Mouse (Mus musculus): Measurements from ENCODE around the gene Dr1. TPM values are rescaled to one million over a fixed set of nuclear protein-coding genes. Genes with fewer than 3 reads are reported as not detected.
A peak's percentile ranks its signal among the peaks of the same experiment; 100 is the strongest.
"Not testable (repeated sequence)": the region's sequence is repeated elsewhere in the genome, so short reads cannot be mapped to it uniquely, and the experiment has no call there.

The Dr1 gene
- 17.2 and 19.8 TPM in 2 replicates for polyA plus RNA-seq (2012; ENCODE audit: insufficient read depth, insufficient read length, missing spikeins)

DNA sequence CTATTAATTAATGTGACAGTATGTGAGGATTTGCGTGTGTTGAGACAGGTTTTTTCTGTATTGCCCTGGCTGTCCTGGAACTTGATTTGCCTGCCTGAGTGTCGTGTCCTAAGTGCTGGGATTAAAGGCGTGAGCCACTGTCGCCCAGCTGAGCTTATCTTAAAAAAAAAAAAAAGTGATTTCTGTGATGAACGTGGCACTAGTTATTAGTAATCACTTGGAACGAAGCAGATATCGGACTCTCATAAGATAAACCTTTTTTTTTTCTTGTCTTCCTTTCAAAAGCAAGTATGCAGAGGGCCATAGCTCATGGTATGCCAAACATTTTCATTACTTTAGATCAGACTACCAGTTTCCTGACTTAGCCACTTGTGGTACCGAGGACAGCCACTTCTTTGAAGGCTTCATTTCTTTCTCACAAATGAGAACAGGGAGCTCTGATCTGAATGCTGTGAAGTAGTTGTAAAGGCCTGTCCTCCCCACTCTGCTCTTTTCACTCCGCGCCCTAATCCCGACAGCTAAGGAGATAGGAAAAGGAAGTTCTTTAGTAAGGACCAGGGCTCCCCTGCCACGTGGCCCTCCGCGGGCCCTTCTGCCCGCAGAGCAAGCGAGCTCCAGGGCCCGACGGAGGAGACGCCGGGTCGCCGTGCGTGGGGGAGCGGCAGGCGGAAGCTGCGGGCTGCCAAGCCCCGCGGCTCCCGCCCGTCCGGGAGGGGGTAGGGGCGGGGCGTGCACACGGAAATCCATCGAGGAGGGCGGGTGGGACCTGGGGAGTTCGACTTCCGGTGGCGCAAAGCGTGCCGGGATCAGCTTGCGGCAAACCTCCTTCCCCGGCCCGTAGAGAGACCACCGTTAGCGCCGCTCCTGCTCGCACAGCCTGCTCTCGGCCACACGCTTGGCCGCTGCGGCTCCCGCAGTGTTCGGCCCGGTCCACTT lies at the start of gene Dr1:
Gene Dr1, plus strand, starts transcription at position 771 of the 936 bp plus-strand sequence.
- Histone ChIP-seq H3K4me3 (ENCODE audit: insufficient read depth, low read depth, low read length) (peak within 1 kb of the TSS; percentile 84), H3K4me1 (ENCODE audit: control insufficient read depth, insufficient read depth, insufficient read length, low read length) (peaks cover 12% of the 10 kb centered on the region), H3K27ac (replicated peaks; ENCODE audit: low read depth, low read length) (peak within 1 kb of the TSS; percentile 97)

- Histone ChIP-seq H3K4me1 (ENCODE audit: control insufficient read depth, insufficient read depth, insufficient read length, low read length) (no peaks in the 10 kb centered on the region), H3K27ac (replicated peaks; ENCODE audit: low read depth, low read length) (no peak overlapping the region), H3K4me3 (ENCODE audit: insufficient read depth, low read depth, low read length) (no peak overlapping the region)
Observed at GRCm38 (mm10) chr5:108224077-108224476, 44.6 kb upstream of the Dr1 start.

- Histone ChIP-seq H3K4me3 (ENCODE audit: insufficient read depth, low read depth, low read length) (no peak overlapping the region), H3K27ac (replicated peaks; ENCODE audit: low read depth, low read length) (no peak overlapping the region), H3K4me1 (ENCODE audit: control insufficient read depth, insufficient read depth, insufficient read length, low read length) (no peaks in the 10 kb centered on the region)
Observed at GRCm38 (mm10) chr5:108226159-108226558, 42.5 kb upstream of the Dr1 start.

GRCm38 (mm10) chr5:108246314-108246765 lies 22.4 kb upstream of the Dr1 start:
- Histone ChIP-seq H3K27ac (replicated peaks; ENCODE audit: low read depth, low read length) (peak overlapping the region; percentile 12), H3K4me3 (ENCODE audit: insufficient read depth, low read depth, low read length) (no peak overlapping the region), H3K4me1 (ENCODE audit: control insufficient read depth, insufficient read depth, insufficient read length, low read length) (peaks cover 4% of the 10 kb centered on the region)

- Histone ChIP-seq H3K27ac (replicated peaks; ENCODE audit: low read depth, low read length) (no peak overlapping the region), H3K4me1 (ENCODE audit: control insufficient read depth, insufficient read depth, insufficient read length, low read length) (peaks cover 4% of the 10 kb centered on the region), H3K4me3 (ENCODE audit: insufficient read depth, low read depth, low read length) (no peak overlapping the region)
Observed at GRCm38 (mm10) chr5:108250033-108250432, 18.7 kb upstream of the Dr1 start.

GRCm38 (mm10) chr5:108255259-108255658 lies 13.4 kb upstream of the Dr1 start:
- Histone ChIP-seq H3K4me1 (ENCODE audit: control insufficient read depth, insufficient read depth, insufficient read length, low read length) (no peaks in the 10 kb centered on the region), H3K4me3 (ENCODE audit: insufficient read depth, low read depth, low read length) (no peak overlapping the region), H3K27ac (replicated peaks; ENCODE audit: low read depth, low read length) (no peak overlapping the region)

- H3K4me1 ChIP-seq (ENCODE audit: control insufficient read depth, insufficient read depth, insufficient read length, low read length): 0 out of 2 replicates have a peak, but pooled peaks cover under 1% of the 10 kb centered on the region
- H3K27ac ChIP-seq (replicated peaks; ENCODE audit: low read depth, low read length): 0 out of 2 replicates have a peak overlapping the region, but pooled peaks have one; percentile 3
- H3K4me3 ChIP-seq (ENCODE audit: insufficient read depth, low read depth, low read length): no peak overlapping the region
Observed at GRCm38 (mm10) chr5:108262722-108263121, 6.0 kb upstream of the Dr1 start.

- H3K4me1 ChIP-seq (ENCODE audit: control insufficient read depth, insufficient read depth, insufficient read length, low read length); H3K27ac ChIP-seq (replicated peaks; ENCODE audit: low read depth, low read length); H3K4me3 ChIP-seq (ENCODE audit: insufficient read depth, low read depth, low read length): not testable (repeated sequence)
Observed at GRCm38 (mm10) chr5:108263785-108264184, 4.9 kb upstream of the Dr1 start.

DNA sequence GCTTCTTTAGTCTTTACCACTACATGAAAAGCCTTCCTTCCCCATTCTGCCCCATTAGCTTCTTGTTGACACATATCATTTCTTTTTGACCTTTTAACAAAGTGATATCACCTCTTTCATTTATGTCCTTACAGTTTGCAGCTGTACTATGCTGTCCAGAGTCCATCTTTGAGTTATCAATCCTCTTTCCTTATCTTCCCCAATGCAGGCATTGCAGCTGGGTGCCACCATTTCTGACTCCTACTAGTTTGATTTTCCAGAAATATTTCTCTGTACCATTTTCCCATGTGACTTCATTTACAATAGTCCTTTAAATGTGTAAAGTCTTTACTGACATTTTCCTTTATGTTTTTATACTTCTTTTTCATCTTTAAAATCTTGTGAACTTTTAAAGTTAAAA lies 1.7 kb upstream of the Dr1 start:
- Histone ChIP-seq H3K27ac (replicated peaks; ENCODE audit: low read depth, low read length) (no peak overlapping the region), H3K4me1 (ENCODE audit: control insufficient read depth, insufficient read depth, insufficient read length, low read length) (peaks cover 9% of the 10 kb centered on the region), H3K4me3 (ENCODE audit: insufficient read depth, low read depth, low read length) (no peak overlapping the region)

DNA sequence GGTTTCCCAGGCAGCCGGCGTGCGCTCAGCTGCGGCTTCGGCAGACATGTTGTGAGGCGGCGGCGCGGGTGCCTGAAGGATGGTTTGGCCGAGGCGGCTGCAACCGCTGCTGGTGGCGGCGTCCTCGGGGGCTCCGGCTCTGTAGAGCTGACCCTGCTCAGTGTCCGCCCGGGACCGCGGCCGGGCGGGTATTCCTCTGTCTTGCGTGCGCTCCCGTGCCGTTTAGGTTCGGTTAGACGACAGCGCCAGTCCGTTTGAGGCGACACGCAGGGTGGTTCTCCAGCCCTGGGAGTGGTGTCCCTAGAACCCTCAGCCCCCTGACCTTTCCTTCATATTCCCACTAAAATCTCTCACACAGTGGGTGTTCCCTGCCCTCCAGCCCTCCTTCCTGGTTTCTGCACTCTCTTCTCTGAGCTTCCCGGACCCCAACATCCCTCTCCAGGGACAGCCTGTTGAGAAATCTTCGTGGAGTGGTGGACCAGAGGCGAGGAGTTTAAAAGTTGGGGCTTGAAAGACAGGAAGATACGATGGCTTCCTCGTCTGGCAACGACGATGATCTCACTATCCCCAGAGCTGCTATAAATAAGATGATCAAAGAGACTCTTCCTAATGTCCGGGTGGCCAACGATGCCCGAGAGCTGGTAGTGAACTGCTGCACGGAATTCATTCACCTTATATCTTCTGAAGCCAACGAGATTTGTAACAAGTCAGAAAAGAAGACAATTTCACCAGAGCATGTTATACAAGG lies 540 bp downstream of the Dr1 start:
- H3K4me1 ChIP-seq (ENCODE audit: control insufficient read depth, insufficient read depth, insufficient read length, low read length): peaks cover 12% of the 10 kb centered on the region
- peak overlapping the region; percentile 68 for H3K27ac ChIP-seq (replicated peaks; ENCODE audit: low read depth, low read length)
- H3K4me3 ChIP-seq (ENCODE audit: insufficient read depth, low read depth, low read length): peak overlapping the region; percentile 77

DNA sequence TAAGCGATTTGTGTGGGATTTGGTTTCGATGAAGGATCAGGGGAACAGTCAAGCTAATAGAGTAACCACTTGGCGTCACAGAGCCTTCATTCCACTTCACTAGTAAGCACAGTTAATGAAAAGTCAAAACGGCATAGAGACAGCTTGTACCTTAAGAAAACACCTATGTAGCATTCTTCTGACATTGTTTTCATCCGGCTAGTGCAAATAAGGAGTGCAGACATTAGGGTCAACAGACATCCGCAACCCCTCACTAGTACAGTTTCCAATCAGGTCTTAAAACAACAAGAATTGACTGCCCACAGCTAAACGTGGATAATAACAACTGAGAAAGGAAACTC lies 1.1 kb downstream of the Dr1 start:
- H3K27ac ChIP-seq (replicated peaks; ENCODE audit: low read depth, low read length): peak overlapping the region; percentile 68; the same call in 1 of the 2 replicates
- H3K4me1 ChIP-seq (ENCODE audit: control insufficient read depth, insufficient read depth, insufficient read length, low read length): peaks cover 12% of the 10 kb centered on the region

GRCm38 (mm10) chr5:108270415-108270814 lies 1.7 kb downstream of the Dr1 start:
- peak overlapping the region; percentile 77 for H3K4me3 ChIP-seq (ENCODE audit: insufficient read depth, low read depth, low read length)
- no peak overlapping the region for H3K27ac ChIP-seq (replicated peaks; ENCODE audit: low read depth, low read length)
- H3K4me1 ChIP-seq (ENCODE audit: control insufficient read depth, insufficient read depth, insufficient read length, low read length): peaks cover 12% of the 10 kb centered on the region

More for the DNA sequence above, 1.1 kb downstream of the Dr1 start:
- H3K4me3 ChIP-seq (ENCODE audit: insufficient read depth, low read depth, low read length): peak overlapping the region; percentile 77

- Histone ChIP-seq H3K4me1 (ENCODE audit: control insufficient read depth, insufficient read depth, insufficient read length, low read length) (peaks cover 12% of the 10 kb centered on the region), H3K4me3 (ENCODE audit: insufficient read depth, low read depth, low read length) (peak overlapping the region; percentile 20; the same call in 1 of the 2 replicates)
- H3K27ac ChIP-seq (replicated peaks; ENCODE audit: low read depth, low read length): not testable (repeated sequence)
Observed at GRCm38 (mm10) chr5:108271345-108271744, 2.6 kb downstream of the Dr1 start.

DNA sequence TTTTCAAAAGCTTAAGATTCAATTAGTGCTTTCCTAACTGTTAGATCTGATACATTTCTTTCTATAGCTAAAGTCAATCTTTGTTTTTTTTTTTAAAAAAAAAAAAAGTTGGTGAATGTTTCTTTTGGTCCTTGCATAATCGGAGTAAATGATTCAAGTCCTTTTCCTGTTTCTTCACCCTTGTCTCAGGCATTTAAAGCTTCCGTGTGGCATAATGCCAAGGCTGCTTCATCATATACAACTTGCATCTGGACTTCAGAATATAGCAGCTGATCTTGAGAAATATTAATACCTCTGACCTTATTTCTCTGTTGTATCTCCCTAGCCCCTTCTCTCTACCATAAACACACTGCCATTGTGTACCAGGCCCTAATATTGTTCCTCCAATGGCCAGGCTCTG lies 18.3 kb downstream of the Dr1 start:
- H3K4me3 ChIP-seq (ENCODE audit: insufficient read depth, low read depth, low read length): no peak overlapping the region
- no peaks in the 10 kb centered on the region for H3K4me1 ChIP-seq (ENCODE audit: control insufficient read depth, insufficient read depth, insufficient read length, low read length)
- no peak overlapping the region for H3K27ac ChIP-seq (replicated peaks; ENCODE audit: low read depth, low read length)

- Histone ChIP-seq H3K4me3 (ENCODE audit: insufficient read depth, low read depth, low read length) (no peak overlapping the region), H3K4me1 (ENCODE audit: control insufficient read depth, insufficient read depth, insufficient read length, low read length) (no peaks in the 10 kb centered on the region), H3K27ac (replicated peaks; ENCODE audit: low read depth, low read length) (no peak overlapping the region)
Observed at GRCm38 (mm10) chr5:108301567-108301966, 32.9 kb downstream of the Dr1 start.
